Mouse (Mus musculus): ENCODE data around the gene Ptms.

Gene Ptms

DNA sequence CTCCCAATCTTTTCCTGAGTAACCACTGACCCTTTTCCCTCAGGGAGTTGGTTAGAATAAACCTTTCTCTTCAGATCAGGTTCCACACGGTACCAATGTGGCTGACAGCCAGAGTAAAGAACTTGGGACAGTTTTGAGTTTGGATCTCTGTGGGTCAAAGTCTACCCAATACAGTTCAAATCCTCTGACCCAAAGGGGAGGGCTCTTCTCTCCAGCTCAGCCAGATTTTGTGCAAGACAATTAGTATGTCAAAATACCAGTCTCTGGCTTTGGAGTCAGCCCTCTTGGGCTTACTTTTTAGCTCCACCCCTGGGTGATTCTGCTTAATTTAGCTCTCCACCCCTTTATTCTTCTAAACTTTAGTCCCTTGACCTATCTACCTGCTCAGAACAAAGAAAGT is 10.3 kb upstream of the Ptms start:
- no peak for DNase-seq (ENCODE audit: low spot score)

DNA sequence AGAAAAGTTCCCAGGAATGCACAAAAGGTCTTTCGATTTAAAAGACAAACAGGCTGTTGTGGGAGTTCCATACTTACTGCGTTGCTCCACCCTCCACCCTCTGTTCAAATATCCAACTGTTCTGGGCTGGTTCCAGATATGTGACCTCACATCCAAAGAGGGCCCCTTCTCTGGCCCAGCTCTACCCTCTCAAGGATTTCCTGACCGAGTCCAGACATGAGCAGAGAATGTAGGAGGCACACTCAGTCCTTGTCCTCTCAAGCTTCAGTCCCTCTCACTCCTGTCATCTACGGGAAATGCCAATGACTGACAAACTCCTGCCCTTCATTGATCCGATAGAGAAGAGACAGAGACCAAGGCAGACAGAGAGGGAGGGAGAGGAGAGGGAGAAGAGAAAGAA is 6.0 kb upstream of the Ptms start:
- peak; percentile 69 for DNase-seq (ENCODE audit: low spot score)

DNA sequence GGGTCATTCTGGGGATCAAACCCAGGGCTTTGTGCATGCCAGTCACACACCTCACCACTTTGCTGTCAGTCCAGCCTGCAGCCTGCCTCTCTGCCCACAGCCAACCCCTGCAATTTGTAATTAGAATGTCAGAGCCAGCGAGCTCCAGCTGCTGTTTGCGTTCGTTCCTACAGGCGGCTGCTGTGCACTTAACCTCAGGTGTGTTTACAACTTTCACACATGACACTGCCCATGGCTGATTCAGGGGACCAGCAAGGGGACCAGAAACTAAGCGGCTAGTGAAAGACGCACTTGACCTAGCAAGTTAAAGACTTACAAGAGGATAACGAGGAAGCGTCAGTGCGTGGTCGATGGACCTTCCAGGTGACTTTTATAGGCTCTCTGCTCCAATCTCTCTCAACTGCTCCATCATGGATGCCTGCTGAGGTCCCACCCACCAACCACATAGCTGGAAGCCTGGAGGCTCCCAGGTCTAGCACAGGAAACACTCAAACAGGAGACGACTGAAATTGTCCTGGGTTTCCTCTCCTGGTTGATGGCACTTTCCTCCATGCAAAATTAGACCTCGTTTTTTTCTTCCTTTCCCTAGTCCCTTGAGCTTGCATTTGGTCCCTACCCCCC is 5.4 kb upstream of the Ptms start:
- no peak for DNase-seq (ENCODE audit: low spot score)

DNA sequence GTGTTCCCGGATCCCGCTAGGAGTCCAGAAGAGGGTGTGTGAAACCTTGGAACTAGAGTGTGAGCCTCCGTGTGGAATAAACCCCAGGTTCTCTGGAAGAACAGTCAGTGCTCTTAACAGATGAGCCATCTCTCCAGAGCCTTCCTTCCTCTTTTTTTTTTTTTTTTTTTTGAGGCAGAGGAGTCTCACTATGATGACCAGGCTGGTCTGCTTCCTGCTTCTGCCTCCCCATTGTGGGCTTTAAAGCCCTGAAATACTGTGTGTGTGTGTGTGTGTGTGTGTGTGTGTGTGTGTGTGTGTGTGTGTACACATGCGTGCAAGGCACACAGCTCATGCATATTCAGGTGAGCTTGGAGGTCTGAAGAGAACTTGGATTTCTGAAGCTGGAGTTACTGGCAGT is 1.6 kb upstream of the Ptms start:
- DNase-seq (ENCODE audit: low spot score), result no peak

DNA sequence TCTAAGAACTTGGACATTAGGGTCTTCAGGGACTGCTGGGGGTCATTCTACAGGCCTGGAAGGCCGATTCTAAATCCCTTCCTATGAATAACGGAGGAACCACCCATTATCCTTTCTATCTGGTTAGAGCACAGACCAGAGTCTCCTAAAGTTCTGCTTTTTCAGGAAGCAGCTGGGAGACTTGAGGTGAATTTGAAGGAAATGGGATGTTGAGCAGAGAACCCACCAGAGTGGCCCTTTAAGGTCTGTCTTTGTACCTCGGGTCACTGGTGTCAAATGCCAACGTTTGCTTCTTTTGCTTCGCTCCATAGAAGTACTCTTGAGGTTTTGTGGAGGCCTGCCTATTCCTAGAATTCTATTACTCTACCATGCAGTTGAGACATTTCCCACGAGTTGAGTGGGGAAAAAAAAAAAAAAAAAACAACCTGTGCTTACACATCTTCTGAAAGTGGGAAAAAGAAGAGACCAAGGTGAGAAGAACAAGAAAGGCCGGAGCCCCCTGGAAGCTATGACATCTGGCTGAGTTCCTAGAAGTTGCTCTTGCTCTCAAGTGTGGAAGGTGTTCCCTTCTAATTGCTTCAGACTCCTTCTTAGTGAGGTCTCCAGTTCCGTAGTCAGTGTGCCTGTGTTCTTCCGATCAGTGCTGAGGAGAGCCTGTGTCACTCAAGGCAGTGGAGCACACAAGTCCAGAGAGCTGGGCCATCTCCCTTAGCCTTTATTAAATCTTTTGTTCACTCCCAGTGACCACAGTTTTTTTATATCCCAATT is 599 bp upstream of the Ptms start:
- no peak for DNase-seq (ENCODE audit: low spot score)

DNA sequence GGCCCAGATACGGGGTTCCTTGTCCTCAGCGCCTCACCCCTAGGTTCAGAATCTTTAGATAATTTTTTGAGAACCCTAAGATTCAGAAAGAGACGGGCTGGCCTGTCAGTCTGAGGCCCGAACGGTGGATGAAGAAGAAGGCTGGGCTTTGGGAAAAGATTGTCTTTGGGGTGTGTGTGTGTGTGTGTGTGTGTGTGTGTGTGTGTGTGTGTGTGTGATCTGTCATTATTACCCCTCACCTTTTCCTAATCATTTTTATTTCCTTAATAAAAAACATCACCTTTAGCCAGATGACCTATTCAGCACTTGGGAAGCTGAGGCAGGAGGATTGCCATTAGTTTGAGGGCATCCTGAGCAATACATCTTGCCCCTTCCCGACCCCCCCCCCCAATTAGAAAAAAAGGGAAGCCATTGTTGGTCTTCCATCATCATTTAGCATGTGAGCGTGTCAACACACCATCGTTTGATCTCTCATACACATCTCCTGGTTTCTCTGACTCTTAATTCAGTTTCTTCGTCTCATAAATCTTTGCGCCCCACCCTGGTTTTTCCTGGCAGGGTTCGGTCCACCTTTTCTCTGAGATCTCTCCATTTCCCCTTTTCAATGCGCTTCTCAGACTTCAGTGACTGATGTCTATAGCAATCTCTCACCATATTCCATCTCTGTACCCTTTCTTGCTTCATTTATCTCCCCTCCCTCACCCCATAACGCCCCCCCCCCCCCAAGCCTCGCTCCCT is 844 bp downstream of the Ptms start:
- DNase-seq (ENCODE audit: low spot score), result no peak

DNA sequence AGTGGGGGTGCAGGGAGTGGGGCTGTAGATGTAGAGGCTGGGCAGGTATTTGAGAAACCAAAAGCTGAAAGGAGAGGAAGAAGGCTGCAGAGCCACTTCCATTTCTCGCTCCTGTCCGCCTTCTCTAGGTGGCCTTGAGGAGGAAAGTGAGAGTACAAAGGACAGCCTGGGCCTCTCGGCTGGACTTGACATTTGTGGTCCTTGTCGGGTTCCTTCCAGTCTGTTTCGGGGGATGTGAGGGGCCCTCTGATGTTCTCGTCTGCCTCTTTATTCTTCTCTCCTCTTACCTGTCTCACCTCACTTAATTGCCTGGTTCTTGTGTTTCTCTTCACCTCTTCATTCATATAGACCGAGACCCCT is 1.6 kb downstream of the Ptms start:
- no peak for DNase-seq (ENCODE audit: low spot score)

DNA sequence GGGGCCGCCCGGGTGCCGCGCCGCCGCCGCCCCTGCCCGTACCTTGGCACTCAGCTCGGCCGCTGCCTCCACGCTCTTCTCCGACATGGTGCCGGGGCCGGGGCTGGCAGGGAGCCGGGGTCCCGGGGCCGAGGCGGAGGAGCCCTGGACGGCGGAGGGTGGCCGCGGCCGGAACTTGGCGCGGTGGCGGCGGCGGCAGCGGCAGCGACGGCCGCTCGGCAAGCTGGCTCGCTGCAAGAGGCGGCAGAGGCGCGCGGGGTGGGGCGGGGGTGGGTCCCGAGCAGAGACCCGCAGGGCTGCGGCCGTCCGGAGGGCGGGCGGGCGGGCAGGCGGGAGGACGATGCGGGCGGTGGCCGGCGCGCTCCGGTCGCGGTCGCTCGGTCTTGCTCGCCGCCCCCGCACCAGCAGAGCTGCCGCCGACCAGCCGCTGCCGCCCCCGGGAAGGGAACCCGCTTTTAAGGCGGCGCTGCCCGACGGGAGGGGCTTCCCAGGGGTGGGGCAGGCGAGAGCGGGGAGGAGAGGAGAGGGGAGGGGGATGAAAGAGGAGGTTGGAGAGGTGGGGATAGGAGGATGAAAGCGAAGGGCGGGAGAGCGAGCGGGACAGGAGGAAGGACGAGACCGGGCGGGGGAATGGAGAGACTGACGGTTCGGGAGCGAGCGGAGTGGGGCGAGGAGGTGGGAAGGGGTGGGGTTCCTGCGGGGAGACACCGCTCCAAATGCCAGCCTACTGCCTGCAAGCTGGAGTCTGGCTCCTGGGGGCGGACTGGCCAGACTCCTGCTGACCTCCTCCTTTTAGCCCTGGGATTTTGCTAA is 2.2 kb downstream of the Ptms start:
- DNase-seq (ENCODE audit: low spot score), result peak; percentile 94

DNA sequence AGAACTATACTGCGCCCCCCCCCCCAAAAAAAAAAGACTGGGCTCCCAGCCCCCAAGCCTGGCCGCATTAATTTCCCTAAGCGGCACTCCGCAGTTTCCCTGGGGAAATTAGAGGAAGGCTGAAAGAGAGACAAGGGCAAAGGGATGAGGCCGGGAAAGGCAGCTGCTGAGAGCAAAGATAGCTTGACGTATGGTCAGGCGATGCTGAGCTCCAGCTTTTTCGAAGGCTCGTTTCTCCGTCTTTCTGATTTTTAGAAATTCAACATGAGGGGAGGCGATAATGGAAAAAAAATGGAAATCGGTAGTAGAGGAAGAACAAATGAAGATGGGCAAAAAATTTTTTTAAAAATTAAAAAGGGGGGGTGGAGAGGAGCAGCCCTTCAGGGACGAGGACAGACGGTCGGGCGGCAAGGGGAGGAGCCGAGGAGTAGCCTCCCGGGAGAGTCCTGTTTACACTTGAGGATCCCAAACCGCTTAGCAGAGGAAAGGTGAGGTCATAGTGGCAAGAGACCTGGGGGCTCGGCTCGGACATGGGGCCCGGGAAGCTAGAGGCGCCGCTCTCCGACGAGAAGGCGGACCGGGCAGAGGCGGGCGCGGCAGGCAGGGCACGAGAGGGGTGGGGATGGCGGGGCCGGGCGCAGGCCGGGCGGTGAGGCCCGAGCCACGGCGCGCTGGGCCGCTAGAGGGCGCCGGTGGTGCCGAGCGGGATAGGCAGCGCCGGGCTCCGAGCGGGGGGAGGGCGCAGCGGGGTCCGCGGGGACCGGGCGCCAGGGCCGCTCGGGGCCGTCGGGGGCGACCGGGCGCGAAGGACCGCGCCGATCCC is 3.0 kb downstream of the Ptms start:
- peak; percentile 94 for DNase-seq (ENCODE audit: low spot score)

DNA sequence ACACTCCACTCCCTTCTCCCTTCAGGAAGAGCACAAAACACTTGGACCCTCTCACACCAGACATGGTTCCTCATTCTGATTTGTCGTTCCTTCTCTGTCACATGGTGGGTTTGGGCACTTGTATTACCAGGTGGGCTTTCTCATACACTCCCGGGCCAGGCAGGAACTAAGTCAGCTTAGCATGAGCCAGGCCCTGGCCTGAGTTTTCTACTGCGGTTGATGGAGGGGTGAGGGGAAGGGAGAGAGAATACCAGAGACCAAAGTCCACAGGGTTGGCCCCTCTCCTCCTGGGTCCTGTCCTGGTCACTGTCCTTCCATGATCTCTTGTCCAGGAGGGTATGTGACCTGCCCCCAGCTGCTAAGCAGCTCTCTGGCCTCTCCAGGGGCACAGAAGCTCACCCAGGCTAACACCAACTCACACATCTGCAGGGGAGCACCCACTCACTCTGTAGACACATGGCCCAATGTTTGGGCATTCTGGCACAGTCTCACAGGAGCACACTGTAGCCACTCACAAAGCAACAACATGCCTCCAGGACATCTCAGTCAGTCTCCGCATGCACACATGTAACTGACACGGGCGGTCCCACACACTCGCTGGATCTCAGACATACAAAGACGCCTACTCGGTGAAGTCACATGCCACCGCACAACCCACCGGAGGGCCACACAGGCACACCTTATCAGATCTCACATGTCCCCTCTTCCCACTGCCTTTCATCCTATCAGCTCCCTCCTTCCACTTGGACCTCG is 3.8 kb downstream of the Ptms start:
- DNase-seq (ENCODE audit: low spot score), result no peak

DNA sequence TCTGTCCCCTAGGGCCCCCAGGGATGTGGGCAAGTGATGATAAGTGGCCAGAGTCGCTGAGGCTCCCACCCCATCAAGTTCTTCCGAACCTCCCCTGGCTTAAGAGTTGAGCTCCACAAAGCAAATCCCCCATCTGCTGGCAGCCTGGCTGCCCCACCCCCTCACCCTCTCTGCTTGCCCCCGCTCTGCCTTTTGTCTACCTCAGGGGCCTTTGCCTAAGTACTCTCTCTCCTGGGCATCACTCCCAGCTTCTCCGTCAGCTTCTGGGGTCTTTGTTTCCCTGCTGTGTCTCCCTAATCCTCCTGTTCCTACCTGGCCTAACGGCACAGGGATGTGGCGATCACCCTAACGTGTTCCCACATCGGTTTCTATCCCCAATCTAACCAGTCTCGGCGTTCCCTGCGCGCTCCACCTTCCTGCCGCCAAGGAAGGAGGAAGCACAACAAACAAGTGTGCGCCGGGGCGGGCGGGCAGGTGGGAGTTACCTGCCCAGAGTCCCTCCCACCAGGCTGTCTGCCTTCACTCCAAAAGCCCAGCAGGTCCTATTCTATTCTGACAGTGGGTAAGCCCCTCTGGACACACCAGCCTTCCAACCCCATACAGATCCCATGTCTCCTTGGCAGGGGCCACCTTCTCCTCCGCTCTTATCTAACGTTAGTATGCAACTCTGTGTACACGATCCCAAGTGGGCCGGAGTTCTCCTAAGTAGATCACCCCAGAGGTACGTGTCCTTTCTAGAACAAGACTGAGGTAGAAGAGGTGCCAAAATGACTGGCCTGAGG is 4.6 kb downstream of the Ptms start:
- peak; percentile 73 for DNase-seq (ENCODE audit: low spot score)

DNA sequence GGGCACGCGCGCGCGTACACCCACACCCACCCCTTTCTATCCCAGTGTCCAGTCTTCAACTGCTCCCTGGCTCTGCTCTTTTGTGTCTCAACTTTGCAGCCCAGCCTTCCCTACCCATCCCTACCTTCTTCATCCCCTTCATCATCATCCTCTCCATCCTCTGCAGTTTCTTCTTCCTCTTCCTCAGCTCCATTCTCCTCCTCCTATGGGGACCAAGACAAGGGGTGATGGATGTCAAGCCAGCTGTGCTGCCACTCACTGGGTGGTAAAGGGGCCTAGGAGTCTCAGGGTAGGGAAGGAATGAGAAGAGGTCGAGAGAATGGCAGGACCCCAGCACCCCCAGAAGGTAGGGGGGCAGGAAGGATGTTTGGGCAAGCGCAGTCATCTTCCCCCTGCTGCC is 5.4 kb downstream of the Ptms start:
- DNase-seq (ENCODE audit: low spot score), result no peak

DNA sequence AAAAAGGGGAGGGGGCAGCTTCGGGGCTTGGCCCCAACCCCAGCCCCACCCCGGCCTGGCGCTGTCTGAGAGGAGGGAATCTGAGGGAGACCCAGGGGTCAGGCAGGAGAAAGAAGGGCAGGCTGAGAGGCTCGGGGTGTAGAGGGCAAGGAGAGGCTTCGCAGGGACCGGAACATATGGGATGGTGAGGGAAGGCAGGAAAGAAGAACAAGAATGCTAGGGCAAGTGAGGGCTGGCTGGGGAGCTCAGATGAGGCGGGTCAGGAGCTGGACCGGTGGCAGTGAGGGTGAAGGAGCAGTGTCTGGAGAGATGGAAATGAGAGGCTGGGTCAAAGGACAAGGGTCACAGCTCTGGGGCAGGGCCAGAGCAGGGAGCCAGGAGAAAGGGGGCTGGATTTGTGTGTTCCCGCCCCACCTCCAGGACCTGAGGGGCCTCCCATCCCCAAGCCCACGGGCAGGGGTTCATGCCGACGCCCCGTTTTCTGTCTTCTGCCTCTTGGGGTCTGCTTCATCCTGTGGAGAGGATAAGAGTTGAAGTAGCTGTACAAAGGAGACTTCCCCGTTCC is 6.1 kb downstream of the Ptms start:
- DNase-seq (ENCODE audit: low spot score), result no peak

DNA sequence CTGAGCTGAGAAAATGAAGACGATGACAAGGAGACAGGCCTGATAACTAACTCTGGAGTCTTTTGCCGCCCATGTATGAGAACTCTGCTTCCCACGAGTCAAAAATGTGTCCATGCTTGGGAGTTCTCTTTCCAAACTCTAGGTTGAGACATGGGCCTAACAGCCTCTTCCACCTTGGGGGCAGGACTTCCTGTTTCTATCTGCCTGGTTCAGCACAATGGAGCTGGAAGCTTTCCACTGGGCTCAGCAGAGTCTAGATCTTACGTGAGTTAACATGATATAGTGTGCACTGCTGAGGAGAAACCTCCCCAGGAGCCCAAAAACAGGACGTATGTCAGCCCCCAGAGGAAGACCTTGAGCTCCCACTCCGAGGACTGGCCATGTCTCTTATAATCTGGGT is 6.7 kb downstream of the Ptms start:
- DNase-seq (ENCODE audit: low spot score), result no peak

DNA sequence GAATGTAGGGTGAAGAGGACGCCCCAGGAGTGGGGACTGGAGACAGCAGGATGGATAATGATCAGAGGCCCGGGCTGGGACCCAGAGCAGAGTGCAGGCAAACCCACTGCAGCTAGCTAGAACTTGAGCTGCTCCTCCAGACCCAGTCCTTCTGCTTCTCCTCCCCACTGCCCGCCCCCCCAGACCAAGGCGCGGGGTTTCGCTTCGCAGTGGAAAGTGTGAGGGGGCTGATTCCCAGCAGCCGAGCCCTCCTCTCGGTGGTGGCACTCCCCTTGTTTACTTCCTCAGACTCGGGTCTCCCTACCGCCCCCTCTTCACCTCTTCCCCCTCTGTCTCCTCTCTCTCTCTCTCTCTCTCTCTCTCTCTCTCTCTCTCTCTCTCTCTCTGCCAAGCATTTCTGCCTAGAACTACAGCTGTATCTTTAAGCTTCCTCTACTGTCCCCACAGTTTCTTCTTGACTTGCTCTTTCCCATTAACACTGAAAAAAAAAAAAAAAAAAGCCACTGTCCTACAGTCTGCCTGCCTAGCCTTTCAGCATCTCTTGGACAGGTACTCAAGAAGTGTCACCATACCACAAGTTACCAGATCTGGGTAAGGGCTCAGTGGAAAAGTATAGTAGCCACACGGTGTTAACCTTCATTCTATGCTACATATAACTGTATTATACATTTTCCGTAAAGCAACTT is 8.2 kb downstream of the Ptms start, which contains the start of gene Lag3:
Gene Lag3 (minus strand): TSS at position 173 of the 686 bp plus-strand sequence.
- no peak for DNase-seq (ENCODE audit: low spot score)

DNA sequence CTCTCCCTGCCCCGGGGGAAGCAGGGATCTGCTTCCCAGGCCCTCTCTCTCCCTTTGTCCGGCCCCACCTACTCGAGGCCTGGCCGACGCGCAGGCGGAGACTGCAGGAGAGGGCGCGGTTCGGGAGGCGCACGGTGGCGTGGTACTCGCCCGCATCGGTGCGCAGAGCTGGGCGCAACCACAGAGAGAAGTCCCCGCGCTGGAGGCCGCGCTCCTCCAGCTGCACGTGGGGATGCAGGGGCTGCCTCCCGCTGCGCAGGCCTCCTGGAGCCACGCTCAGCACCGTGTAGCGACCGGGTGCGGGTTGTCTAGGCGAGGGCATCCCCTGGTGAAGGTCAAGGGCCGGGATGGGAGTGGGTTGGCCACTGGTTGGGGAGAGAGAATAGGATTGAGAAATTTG is 9.9 kb downstream of the Ptms start:
- no peak for DNase-seq (ENCODE audit: low spot score)

DNA sequence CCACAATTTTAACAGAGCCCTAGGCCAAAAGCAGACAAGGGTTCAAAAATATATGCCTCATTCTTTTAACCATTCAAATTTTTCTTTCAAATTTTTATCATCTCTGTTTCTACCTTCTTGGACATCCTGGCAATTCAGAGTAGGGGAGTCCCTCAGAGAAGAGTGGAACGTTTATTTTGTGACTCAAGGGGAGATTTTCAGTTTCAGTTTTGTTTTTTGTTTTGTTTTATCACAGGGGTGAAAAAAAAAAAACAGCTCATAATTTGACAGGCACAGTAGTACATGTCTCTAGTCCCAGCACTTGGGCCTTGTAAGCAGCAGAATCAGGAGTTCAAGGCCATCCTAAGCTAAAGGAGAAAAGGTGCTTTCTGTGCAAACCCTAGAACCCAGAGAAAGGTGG is 12.1 kb downstream of the Ptms start:
- DNase-seq (ENCODE audit: low spot score), result no peak

DNA sequence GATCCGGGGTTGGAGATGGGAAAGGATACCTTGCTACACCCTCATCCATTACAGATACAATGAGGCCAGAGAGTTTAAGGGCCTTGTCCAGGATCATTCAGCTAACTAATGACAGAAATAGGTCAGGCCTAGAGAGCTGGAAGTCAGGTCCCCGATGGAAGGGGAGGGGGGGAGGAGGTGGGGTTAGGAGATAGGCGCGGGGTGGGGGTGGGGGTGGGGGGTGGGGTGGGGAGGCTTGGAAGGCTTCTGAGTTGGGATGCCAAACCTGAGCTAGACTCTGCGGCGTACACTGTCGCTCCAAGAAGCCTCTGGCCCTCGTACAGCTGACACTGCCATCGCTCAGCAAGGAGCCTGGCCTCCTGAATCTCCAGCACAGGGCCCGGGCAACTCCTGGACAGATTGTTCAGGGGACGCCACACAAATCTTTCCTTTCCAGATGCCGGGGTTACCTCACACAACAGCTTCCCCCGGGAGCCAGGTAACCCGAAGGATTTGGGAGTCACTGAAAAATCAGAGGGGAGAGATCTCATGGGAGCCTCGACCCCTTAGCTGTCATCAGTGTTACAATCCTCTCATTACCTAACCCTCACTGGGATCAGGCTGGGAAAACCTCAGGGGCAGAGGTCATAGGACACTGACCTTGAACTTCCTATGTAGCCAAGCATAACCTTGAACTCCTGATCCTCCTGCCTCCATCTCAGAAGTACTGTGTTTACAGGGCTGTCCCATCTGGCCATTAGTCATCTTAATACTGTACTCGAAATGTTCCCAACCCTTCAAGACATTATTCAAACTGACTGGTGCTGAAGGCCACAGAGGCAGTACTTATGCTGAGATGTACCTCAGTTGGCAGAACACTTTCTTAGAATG is 14.7 kb downstream of the Ptms start:
- DNase-seq (ENCODE audit: low spot score), result no peak

Measured in urinary bladder, postnatal 14 days (tissue).